Comparison of ENCODE assay signal across 19 mouse cellular contexts in the genomic region with DNA sequence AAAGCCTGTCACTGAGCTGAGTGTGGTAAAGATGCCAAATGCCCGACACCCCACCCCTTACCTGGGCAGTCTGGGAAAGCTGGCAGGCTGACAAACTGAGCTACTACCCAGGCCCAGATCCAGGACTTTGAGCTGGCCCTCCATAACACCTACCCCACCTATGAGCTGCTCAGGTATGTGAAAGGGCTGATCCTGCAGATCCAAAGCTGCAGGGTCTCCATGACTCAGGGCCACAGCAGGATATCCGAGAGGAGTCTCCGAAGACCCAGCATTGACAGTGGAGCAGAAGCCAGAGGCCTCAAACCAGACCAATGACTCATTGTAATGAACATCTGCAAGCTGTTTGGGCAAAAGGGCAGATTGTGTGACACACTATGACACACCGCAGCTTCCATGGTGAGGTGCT.
A peak's percentile ranks its signal among the peaks of the same experiment; 100 is the strongest.
DNase-seq lines count a peak whose midpoint lies in the region; ATAC-seq and TF ChIP-seq lines count a peak whose summit lies in the region.
"Had no signal": no experiment of that assay in that cellular context is flagged by ENCODE, and none has a peak within 500 bp of the region (broad histone marks: within the 10 kb centered on the region; RNA-seq: fewer than 3 reads in every experiment).

No protein-coding gene starts in this region.

- TF ChIP-seq CTCF in intestine, postnatal 0 days (IDR thresholded peaks at IDR 0.05; ENCODE audit: low read depth): no peak
- TF ChIP-seq CTCF in lung, postnatal 0 days (IDR thresholded peaks at IDR 0.05): no peak

- ATAC-seq in intestine, embryonic 14.5 days (replicated peaks; ENCODE audit: low FRiP score, low TSS enrichment, low read depth): no peak
- no peak for ATAC-seq in intestine, postnatal 0 days
- no peak for ATAC-seq in forebrain, embryonic 13.5 days
- ATAC-seq in lung, postnatal 0 days: no peak
- ATAC-seq: midbrain, embryonic 16.5 days had no signal

- H3K36me3 ChIP-seq in intestine, embryonic 14.5 days (ENCODE audit: control insufficient read depth, insufficient read depth, low read length): peaks cover 41% of the 10 kb centered on the region
- peaks cover 17% of the 10 kb centered on the region for H3K36me3 ChIP-seq in intestine, postnatal 0 days (ENCODE audit: control insufficient read depth, insufficient read depth)
- H3K36me3 ChIP-seq in forebrain, embryonic 13.5 days (ENCODE audit: poor library complexity, severe bottlenecking): no peaks in the 10 kb centered on the region
- no peaks in the 10 kb centered on the region for H3K36me3 ChIP-seq in lung, postnatal 0 days (ENCODE audit: insufficient read depth, low read length)
- H3K36me3 ChIP-seq: forebrain, embryonic 10.5 days had no signal

- no peak overlapping the region for H3K4me2 ChIP-seq in intestine, embryonic 14.5 days (ENCODE audit: low read length)
- no peak overlapping the region for H3K4me2 ChIP-seq in intestine, postnatal 0 days (replicated peaks; ENCODE audit: low read depth)
- no peak overlapping the region for H3K4me2 ChIP-seq in forebrain, embryonic 13.5 days
- no peak overlapping the region for H3K4me2 ChIP-seq in lung, postnatal 0 days (replicated peaks; ENCODE audit: low read depth, low read length)
- H3K4me2 ChIP-seq: embryonic facial prominence, embryonic 13.5 days; hindbrain, embryonic 13.5 days; limb, embryonic 12.5 days; liver, embryonic 15.5 days had no signal

- no peak for TF ChIP-seq EP300 in lung, postnatal 0 days (IDR thresholded peaks at IDR 0.05)

- H3K9me3 ChIP-seq in intestine, embryonic 14.5 days (ENCODE audit: control insufficient read depth, low read length): no peaks in the 10 kb centered on the region
- no peaks in the 10 kb centered on the region for H3K9me3 ChIP-seq in intestine, postnatal 0 days (ENCODE audit: control insufficient read depth)
- H3K9me3 ChIP-seq in forebrain, embryonic 13.5 days (replicated peaks): no peaks in the 10 kb centered on the region
- no peaks in the 10 kb centered on the region for H3K9me3 ChIP-seq in lung, postnatal 0 days (ENCODE audit: low read length)
- H3K9me3 ChIP-seq: embryonic facial prominence, embryonic 13.5 days; forebrain, embryonic 10.5 days; hindbrain, embryonic 13.5 days; limb, embryonic 12.5 days; liver, embryonic 15.5 days had no signal

- H3K27me3 ChIP-seq in intestine, embryonic 14.5 days (replicated peaks; ENCODE audit: control insufficient read depth, insufficient read depth, low read length): no peaks in the 10 kb centered on the region
- no peaks in the 10 kb centered on the region for H3K27me3 ChIP-seq in intestine, postnatal 0 days (replicated peaks; ENCODE audit: control insufficient read depth, insufficient read depth, low read length)
- H3K27me3 ChIP-seq in forebrain, embryonic 13.5 days: no peaks in the 10 kb centered on the region
- no peaks in the 10 kb centered on the region for H3K27me3 ChIP-seq in lung, postnatal 0 days (replicated peaks; ENCODE audit: insufficient read depth, low read length)
- H3K27me3 ChIP-seq: embryonic facial prominence, embryonic 13.5 days; hindbrain, embryonic 13.5 days; limb, embryonic 12.5 days; liver, embryonic 15.5 days had no signal

- H3K27ac ChIP-seq in intestine, embryonic 14.5 days (ENCODE audit: low read depth): no peak overlapping the region
- H3K27ac ChIP-seq in intestine, postnatal 0 days (ENCODE audit: low read depth, low read length): no peak overlapping the region
- no peak overlapping the region for H3K27ac ChIP-seq in forebrain, embryonic 13.5 days
- no peak overlapping the region for H3K27ac ChIP-seq in lung, postnatal 0 days (ENCODE audit: low read length)
- H3K27ac ChIP-seq: embryonic facial prominence, embryonic 13.5 days; forebrain, embryonic 10.5 days; hindbrain, embryonic 13.5 days; limb, embryonic 12.5 days; liver, embryonic 15.5 days had no signal

- no peaks in the 10 kb centered on the region for H3K4me1 ChIP-seq in intestine, embryonic 14.5 days (replicated peaks; ENCODE audit: control insufficient read depth, insufficient read depth, low read length)
- no peaks in the 10 kb centered on the region for H3K4me1 ChIP-seq in intestine, postnatal 0 days (replicated peaks; ENCODE audit: control insufficient read depth, insufficient read depth, low read length)
- H3K4me1 ChIP-seq in forebrain, embryonic 13.5 days: no peaks in the 10 kb centered on the region
- H3K4me1 ChIP-seq in lung, postnatal 0 days (ENCODE audit: insufficient read depth, low read depth, low read length): no peaks in the 10 kb centered on the region
- H3K4me1 ChIP-seq: embryonic facial prominence, embryonic 13.5 days; forebrain, embryonic 10.5 days; hindbrain, embryonic 13.5 days; limb, embryonic 12.5 days had no signal

- peak; percentile 48 for DNase-seq in adrenal gland, adult 2 months
- DNase-seq in adrenal gland, postnatal 4 days (ENCODE audit: low spot score in 2 of 2): no peak
- peak; percentile 20 for DNase-seq in intestine, embryonic 14.5 days (ENCODE audit: low spot score)
- DNase-seq in cerebellum, postnatal 10 days: peak; percentile 54 to 63
- no peak for DNase-seq in layer of hippocampus, adult 11-12 months (ENCODE audit: low spot score)
- no peak for DNase-seq in lung, postnatal 0 days (ENCODE audit: low spot score)
- DNase-seq: gastrocnemius, postnatal 14 days; kidney, adult 11 months; kidney, postnatal 10 days; layer of hippocampus, adult 9-11 months; lung, postnatal 10 days had no signal

- no peak overlapping the region for H3K9ac ChIP-seq in intestine, embryonic 14.5 days (ENCODE audit: low read length)
- H3K9ac ChIP-seq in intestine, postnatal 0 days (ENCODE audit: low read depth, low read length): no peak overlapping the region
- H3K9ac ChIP-seq in forebrain, embryonic 13.5 days: no peak overlapping the region
- no peak overlapping the region for H3K9ac ChIP-seq in lung, postnatal 0 days (replicated peaks; ENCODE audit: low read depth)
- H3K9ac ChIP-seq: embryonic facial prominence, embryonic 13.5 days; hindbrain, embryonic 13.5 days; limb, embryonic 12.5 days; liver, embryonic 15.5 days had no signal

- no peak overlapping the region for H3K4me3 ChIP-seq in intestine, embryonic 14.5 days (ENCODE audit: low read depth, low read length)
- H3K4me3 ChIP-seq in intestine, postnatal 0 days (ENCODE audit: low read depth, low read length): no peak overlapping the region
- no peak overlapping the region for H3K4me3 ChIP-seq in forebrain, embryonic 13.5 days
- no peak overlapping the region for H3K4me3 ChIP-seq in lung, postnatal 0 days (ENCODE audit: low read depth, low read length)
- H3K4me3 ChIP-seq: embryonic facial prominence, embryonic 13.5 days; forebrain, embryonic 10.5 days; hindbrain, embryonic 13.5 days; limb, embryonic 12.5 days; liver, embryonic 15.5 days had no signal

- WGBS in intestine, embryonic 14.5 days: 90% methylated on average over 4 of the region's 4 CpGs
- 87% methylated on average over 4 of the region's 4 CpGs for WGBS in intestine, postnatal 0 days
- 91% methylated on average over 4 of the region's 4 CpGs for WGBS in forebrain, embryonic 13.5 days
- WGBS in lung, postnatal 0 days: 79% methylated on average over 4 of the region's 4 CpGs

Comparison
In these comparisons a context has a peak if more than half of its experiments do, and no peak if none do; other contexts are left out.
1. DNase-seq: peak in adrenal gland, adult 2 months (single experiment), intestine, embryonic 14.5 days (single experiment) and cerebellum, postnatal 10 days (2 of 2); none in adrenal gland, postnatal 4 days (0 of 2), layer of hippocampus, adult 11-12 months (single experiment) and lung, postnatal 0 days (single experiment).